Mouse (Mus musculus) CH12.LX (cell line): ENCODE results near the gene Rlf. TPM values are rescaled to one million over a fixed set of nuclear protein-coding genes. Genes with fewer than 3 reads are reported as not detected.
A peak's percentile ranks its signal among the peaks of the same experiment; 100 is the strongest.

Experiments
- DNase-seq: peaks from one replicate; pipeline ENCODE4 v3.0.0-alpha.2; 2013; ENCODE audit errors: extremely low read depth
- H3K27ac ChIP-seq: 2 replicates; pipeline ENCODE4 v1.5.1; 2012; ENCODE audit warnings: low read depth, mild to moderate bottlenecking, control low read depth, moderate library complexity; ENCODE audit not compliant: insufficient read depth
- H3K27me3 ChIP-seq: replicated peaks from 2 replicates; pipeline ENCODE3; 2012; ENCODE audit warnings: inconsistent platforms
- H3K36me3 ChIP-seq, 2 experiments: replicated peaks in 1 of 2; 2 replicates each; pipeline versions ENCODE3 to v1.6.1; 2012; ENCODE audit warnings: inconsistent platforms in 1 of 2, low read length in 1 of 2, mild to moderate bottlenecking in 1 of 2, mixed read lengths in 1 of 2, moderate library complexity in 1 of 2; ENCODE audit not compliant: control insufficient read depth in 1 of 2, insufficient read depth in 1 of 2
- H3K4me1 ChIP-seq, 2 experiments: 2 replicates each; pipeline ENCODE4 v1.6.1; 2012; ENCODE audit warnings: inconsistent platforms in 1 of 2, moderate library complexity in 1 of 2; ENCODE audit not compliant: insufficient read depth in 2 of 2, control insufficient read depth in 1 of 2
- H3K4me2 ChIP-seq: 2 replicates; pipeline ENCODE4 v1.6.1; 2012; ENCODE audit warnings: low read depth, mild to moderate bottlenecking, control low read depth; ENCODE audit not compliant: poor library complexity, insufficient read depth, severe bottlenecking
- H3K4me3 ChIP-seq, 3 experiments: fragments of 150-350 bp in 1 of 3; sonication (generic) in 1 of 3; replicated peaks in 1 of 3; 2 replicates each; pipeline versions ENCODE3 to v1.5.1; 2011 to 2012; ENCODE audit warnings: low read depth in 2 of 3, low read length in 2 of 3, mild to moderate bottlenecking in 2 of 3, moderate library complexity in 2 of 3, control low read depth in 1 of 3, improper control_type of control experiment in 1 of 3, inconsistent platforms in 1 of 3, mixed read lengths in 1 of 3; ENCODE audit not compliant: poor library complexity in 1 of 3
- H3K79me2 ChIP-seq: replicated peaks from 2 replicates; pipeline ENCODE4 v1.6.1; 2012; ENCODE audit warnings: mild to moderate bottlenecking, moderate library complexity; ENCODE audit not compliant: control insufficient read depth, poor library complexity, insufficient read depth, severe bottlenecking; ENCODE audit errors: extremely low read depth
- H3K9ac ChIP-seq: 2 replicates; pipeline ENCODE4 v1.6.1; 2012; ENCODE audit warnings: low read depth, mild to moderate bottlenecking, control low read depth, moderate library complexity; ENCODE audit not compliant: insufficient read depth
- H3K9me3 ChIP-seq: replicated peaks from 2 replicates; pipeline ENCODE3; 2012; ENCODE audit warnings: low read length, inconsistent platforms, mixed read lengths
- CTCF ChIP-seq, 2 experiments: IDR thresholded peaks in 1 of 2; conservative IDR thresholded peaks in 1 of 2; 2 replicates each; pipeline ENCODE4 v1.5.1; 2011 to 2012; ENCODE audit warnings: low read depth in 2 of 2, low read length in 2 of 2, improper control_type of control experiment in 1 of 2, inconsistent platforms in 1 of 2, mild to moderate bottlenecking in 1 of 2, moderate library complexity in 1 of 2
- ELF1 ChIP-seq: IDR thresholded peaks from 2 replicates; pipeline ENCODE4 v1.6.1; 2014; ENCODE audit warnings: low read depth, mild to moderate bottlenecking, inconsistent platforms, low read length, improper control_type of control experiment
- ETS1 ChIP-seq: conservative IDR thresholded peaks from 2 replicates; pipeline ENCODE4 v1.6.1; 2012; ENCODE audit warnings: low read depth, mild to moderate bottlenecking, inconsistent platforms, low read length, improper control_type of control experiment, moderate library complexity
- MAFK ChIP-seq: IDR thresholded peaks from 2 replicates; pipeline ENCODE4 v1.6.1; 2011; ENCODE audit warnings: low read length, improper control_type of control experiment; ENCODE audit not compliant: insufficient replicate concordance
- MAX ChIP-seq: IDR thresholded peaks from 2 replicates; pipeline ENCODE4 v1.6.1; 2011; ENCODE audit warnings: low read length, improper control_type of control experiment
- MAZ ChIP-seq: IDR thresholded peaks from 2 replicates; pipeline ENCODE4 v1.6.1; 2012; ENCODE audit warnings: low read depth, mild to moderate bottlenecking, inconsistent platforms, low read length, improper control_type of control experiment, moderate library complexity
- NRF1 ChIP-seq: IDR thresholded peaks from 2 replicates; pipeline ENCODE4 v1.6.1; 2014; ENCODE audit warnings: low read depth, mild to moderate bottlenecking, inconsistent platforms, low read length, improper control_type of control experiment, moderate library complexity
- POLR2A ChIP-seq: IDR thresholded peaks from 2 replicates; pipeline ENCODE4 v1.6.1; 2011; ENCODE audit warnings: low read depth, mild to moderate bottlenecking, improper control_type of control experiment, low read length
- POLR2AphosphoS2 ChIP-seq: IDR thresholded peaks from 2 replicates; pipeline ENCODE4 v1.6.1; 2011; ENCODE audit warnings: low read depth, low read length, improper control_type of control experiment
- RAD21 ChIP-seq: IDR thresholded peaks from 2 replicates; pipeline ENCODE4 v1.6.1; 2011; ENCODE audit warnings: low read depth, mild to moderate bottlenecking, low read length, improper control_type of control experiment, moderate library complexity
- SMC3 ChIP-seq: IDR thresholded peaks from 2 replicates; pipeline ENCODE4 v1.6.1; 2011; ENCODE audit warnings: low read depth, low read length, improper control_type of control experiment
- ZNF384 ChIP-seq: IDR thresholded peaks from 2 replicates; pipeline ENCODE4 v1.6.1; 2012; ENCODE audit warnings: low read depth, low read length, improper control_type of control experiment, inconsistent platforms
- dilution Hi-C: fragments of 300-500 bp; cut with MboI; formaldehyde crosslinking; loops from 2 replicates; pipeline ENCODE4 v1.14.3; 2020; ENCODE audit warnings: low sequenced_read_pairs; ENCODE audit not compliant: extremely low pct_unique_long_range_greater_than_20kb, extremely low pct_ligation_motif_present
- in situ Hi-C: fragments of 300-500 bp; cut with MboI; formaldehyde crosslinking; loops from 3 replicates; pipeline ENCODE4 v1.14.3; 2019; ENCODE audit warnings: low sequenced_read_pairs, low pct_ligation_motif_present, low pct_unique_long_range_greater_than_20kb, mixed read lengths
- polyA plus RNA-seq: library from polyadenylated mRNA; unstranded; fragments of >175 nt; gene quantifications from 2 replicates; pipeline ENCODE4 v1.2.1, GENCODE M21; 2012; ENCODE audit warnings: low read depth; ENCODE audit not compliant: insufficient read length
- total RNA-seq, 2 experiments: library from RNA; depleted of rRNA; stranded (reverse); fragments of 300-350 nt in 1 of 2; fragments of >200 nt in 1 of 2; gene quantifications; 2 replicates each; pipeline ENCODE4 v1.2.3; 2012 to 2014

Rlf gene
- total and polyA plus RNA-seq, 3 experiments = 9.4 to 25.5 (median 17.4) TPM

DNA sequence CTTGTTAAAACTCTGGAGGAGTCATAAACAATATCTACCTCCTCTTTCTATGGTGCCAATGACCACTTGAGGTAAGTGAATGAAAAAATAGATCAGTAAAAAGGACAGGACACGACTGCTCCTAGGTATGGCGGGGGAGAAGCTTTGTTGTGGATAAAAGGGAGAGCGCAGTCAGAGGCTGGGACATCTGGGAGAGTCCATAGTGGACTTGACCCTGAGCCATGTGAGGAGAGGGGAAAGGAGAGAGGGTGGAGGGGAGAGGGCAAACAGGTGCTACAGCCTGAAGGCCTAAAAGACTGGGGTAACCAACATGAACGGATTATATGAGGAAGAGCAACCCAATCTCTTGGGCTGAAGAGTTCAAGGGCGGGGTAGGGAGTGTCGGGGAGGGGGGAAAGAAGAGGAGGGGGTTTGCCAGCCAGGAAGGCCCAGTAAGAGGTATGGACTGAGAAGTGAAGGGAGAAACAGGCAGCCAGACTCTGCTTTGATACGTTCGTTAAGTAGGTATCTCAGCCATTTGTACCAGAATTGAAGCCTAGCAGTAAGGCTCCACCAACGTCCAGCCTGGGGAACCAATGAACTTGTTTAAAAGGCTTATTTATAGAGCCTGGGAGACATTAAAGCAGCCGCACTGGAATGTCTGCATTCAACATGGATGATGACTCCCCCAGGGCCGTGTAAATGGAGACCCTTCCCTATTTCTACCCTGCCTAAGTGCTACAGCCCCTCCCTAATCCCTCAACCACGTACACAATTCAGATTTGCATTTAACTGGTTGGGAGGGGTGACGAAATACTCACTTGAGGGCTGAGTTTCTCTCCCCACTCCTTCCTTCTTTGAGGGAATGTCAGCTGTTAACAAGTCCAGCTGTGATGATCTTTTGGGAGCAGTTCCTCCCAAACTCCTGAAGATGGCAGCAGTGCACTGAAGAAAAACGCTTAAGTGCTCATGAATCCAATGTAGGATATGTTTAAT lies 26.0 kb upstream of the Rlf start (continued):
- TF ChIP-seq NRF1 (no peak), ZNF384 (no peak), CTCF (conservative IDR thresholded peaks at IDR 0.05 in 1 of 2, IDR thresholded peaks at IDR 0.05 in 1 of 2; ENCODE audit: low read depth in 2 of 2, low read length in 2 of 2) (peak; percentile 71 to 86), SMC3 (peak; percentile 65), MAX (no peak), MAFK (no peak), MAZ (no peak)

GRCm38 (mm10) chr4:121239878-121240277 lies 25.0 kb upstream of the Rlf start:
- Histone ChIP-seq H3K27ac (no peak overlapping the region), H3K27me3 (peaks cover 83% of the 10 kb centered on the region), H3K79me2 (no peaks in the 10 kb centered on the region), H3K36me3 (no peaks in the 10 kb centered on the region), H3K4me2 (no peak overlapping the region), H3K4me3 (no peak overlapping the region), H3K9me3 (no peaks in the 10 kb centered on the region), H3K9ac (no peak overlapping the region), H3K4me1 (no peaks in the 10 kb centered on the region)
- dilution Hi-C loops (no loop called here), in situ Hi-C loops (no loop called here)
- TF ChIP-seq POLR2A = no peak
- TF ChIP-seq ETS1 = no peak
- DNase-seq = no peak

DNA sequence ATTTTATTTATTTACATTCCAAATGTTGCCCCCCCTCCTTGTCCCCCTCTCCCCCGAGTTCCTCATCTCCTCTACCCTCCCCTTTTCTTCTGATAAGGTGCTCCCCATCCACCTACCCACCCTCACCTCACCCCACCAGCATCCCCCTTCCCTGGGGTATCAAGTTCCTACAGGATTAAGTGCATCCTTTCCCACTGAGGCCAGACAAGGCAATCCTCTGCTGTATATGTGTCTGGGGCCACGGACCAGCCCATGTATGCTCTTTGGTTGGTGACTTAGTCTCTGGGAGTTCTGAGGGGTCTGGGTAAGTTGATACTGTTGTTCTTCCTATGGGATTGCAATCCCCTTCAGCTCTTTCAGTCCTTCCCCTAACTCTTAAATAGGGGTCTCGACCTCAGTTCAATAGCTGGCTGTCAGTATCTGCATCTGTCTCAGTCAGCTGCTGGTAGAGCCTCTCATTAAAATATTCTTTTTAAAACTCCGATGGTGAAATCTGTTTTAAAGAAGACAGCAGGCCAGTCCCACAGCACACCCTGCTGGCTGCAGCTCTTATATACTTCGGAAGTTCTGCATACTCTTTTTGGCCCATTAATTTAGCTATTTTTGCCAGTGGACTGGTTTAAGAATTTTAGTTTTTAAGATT lies 17.0 kb upstream of the Rlf start:
- Histone ChIP-seq H3K9ac (no peak overlapping the region), H3K36me3 (no peaks in the 10 kb centered on the region), H3K4me1 (peaks cover 0 to 6% of the 10 kb centered on the region in 2 experiments; a peak in 2 of 4 replicates), H3K79me2 (no peaks in the 10 kb centered on the region), H3K4me3 (no peak overlapping the region), H3K9me3 (no peaks in the 10 kb centered on the region), H3K27me3 (peaks cover 55% of the 10 kb centered on the region), H3K4me2 (peak overlapping the region; percentile 21; the same call in 1 of the 2 replicates), H3K27ac (no peak overlapping the region)
- in situ Hi-C loops = no loop called here
- TF ChIP-seq SMC3 (peak; percentile 60), POLR2AphosphoS2 (no peak), CTCF (conservative IDR thresholded peaks at IDR 0.05 in 1 of 2, IDR thresholded peaks at IDR 0.05 in 1 of 2; ENCODE audit: low read depth in 2 of 2, low read length in 2 of 2) (peak in 1 of 2 experiments; percentile 74; a peak in 2 of 4 replicates), RAD21 (peak; percentile 74), ELF1 (no peak), ETS1 (no peak)
- dilution Hi-C loops = no loop called here
- DNase-seq = peak; percentile 40
